Mouse (Mus musculus) CD8-positive naive resting alpha-beta T cell, adult 2 months (primary cell): ENCODE results near the gene Gas2l2.

Experiments used
- DNase-seq, 2 experiments: peaks; one replicate each; pipeline ENCODE4 v3.0.0; 2022; ENCODE audit warnings: low read depth in 2 of 2, low spot score in 2 of 2

The Gas2l2 gene

DNA sequence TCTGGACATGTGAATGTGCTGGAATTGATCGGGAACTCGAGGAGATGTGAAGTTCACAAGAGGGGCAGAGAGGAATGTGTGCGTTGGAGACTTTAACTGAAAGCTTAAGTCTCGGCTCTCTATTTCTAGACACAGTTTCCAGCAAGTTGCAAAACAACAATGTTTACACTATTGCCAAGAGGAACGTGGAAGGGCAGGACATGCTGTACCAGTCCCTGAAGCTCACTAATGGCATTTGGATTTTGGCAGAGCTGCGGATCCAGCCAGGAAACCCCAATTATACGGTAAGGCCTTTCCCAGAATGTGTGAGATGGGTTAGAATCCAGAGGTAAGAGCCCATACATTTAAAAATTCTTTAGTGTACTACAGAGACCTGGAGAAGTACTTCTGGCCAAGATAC lies 31.6 kb downstream of the Gas2l2 start:
- no peak for DNase-seq

DNA sequence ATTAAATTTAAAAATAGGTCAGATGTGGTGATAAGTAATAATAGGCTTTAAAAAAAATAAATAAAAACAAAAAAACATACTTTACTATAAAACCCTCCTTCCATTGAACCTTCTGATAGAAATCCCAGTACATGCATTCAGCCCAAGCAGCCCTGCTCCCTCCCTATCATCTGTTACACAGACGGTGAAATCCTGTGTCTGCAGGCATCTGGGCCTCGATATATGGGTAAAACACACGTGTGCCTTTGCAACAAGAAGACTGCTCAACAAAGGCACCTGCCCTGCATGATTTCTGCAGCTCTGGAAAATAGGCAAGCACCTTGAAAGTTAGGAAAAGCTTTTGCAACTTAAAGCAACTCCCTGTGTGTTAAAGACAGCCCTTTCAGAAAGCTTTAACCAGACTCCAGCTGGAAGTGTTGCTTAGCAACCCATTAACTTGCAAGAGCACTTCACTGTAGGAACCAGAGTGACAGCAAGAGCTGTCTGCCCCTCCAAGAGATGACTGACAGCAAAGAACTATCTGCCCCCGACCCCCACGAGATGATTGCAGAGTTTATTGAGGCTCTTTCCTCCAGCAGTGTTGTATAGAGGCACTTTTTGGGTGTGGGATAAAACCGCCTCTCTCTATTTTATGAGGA lies 34.3 kb downstream of the Gas2l2 start:
- no peak for DNase-seq

DNA sequence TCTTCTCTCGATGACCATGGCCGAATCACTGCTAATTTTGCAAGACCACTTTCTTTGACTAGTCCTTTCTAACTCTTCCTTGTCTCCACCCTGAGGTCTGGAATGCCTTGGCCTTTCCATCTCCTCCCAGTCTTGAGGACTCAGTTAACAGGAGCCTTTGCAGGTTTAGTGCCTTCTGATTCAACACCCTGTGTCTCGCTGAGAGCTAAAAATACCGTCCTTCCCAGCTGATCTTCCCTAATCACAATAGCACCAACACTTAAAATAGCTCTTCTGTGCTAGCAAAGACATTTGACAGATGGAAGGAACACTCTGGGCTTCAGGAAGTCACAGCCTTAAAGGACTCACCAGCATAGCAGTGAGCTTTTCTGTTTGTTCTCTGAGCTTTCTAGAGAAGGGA lies 36.2 kb downstream of the Gas2l2 start:
- no peak for DNase-seq

DNA sequence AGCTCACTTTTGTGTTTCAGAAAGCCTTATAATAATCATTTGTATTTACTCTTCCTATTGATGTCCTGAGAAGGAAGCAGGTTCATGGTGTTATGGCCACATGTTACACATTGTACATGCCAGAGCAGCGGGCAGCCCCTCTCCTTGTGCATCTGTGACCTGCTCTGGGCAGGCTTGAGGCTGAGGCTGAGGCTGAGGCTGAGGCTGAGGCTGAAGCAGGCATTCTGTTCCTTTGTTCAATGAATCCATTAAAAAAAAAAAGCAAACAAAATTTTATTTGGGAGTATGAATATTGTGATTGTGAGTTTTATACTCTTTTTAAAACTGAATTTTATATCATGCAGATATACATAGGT lies 45.7 kb downstream of the Gas2l2 start:
- DNase-seq: no peak

DNA sequence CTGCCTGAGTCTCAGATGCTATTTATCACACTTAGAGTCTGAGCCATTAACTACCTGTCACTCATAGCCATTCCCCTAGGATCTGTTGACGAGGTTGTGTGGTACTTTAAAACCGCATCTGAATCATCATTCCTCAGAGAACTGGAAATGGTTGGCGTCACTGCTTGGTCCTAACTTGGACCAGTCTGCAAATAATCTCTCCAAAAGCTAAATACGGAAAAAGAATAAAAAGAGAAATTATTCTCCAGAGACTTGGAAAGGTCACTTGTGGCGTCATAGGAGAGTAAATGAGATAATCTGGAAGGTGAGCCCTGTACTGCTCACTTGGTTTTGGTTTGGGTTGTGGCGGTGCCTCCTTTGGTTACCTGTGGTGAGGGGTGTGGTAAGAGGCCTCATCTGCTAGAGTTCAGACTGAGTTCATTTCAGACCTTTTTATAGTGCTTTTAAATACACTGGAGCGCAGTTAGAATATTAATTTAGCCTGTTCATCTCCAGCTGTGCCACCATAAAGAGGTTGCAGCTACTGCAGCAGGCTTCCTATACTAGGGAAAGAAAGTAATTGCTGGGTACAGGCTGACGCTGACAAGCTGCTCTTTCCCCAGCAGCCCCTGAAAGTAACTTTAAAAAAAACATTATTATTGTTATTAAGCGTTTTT lies 46.3 kb downstream of the Gas2l2 start:
- DNase-seq: no peak

DNA sequence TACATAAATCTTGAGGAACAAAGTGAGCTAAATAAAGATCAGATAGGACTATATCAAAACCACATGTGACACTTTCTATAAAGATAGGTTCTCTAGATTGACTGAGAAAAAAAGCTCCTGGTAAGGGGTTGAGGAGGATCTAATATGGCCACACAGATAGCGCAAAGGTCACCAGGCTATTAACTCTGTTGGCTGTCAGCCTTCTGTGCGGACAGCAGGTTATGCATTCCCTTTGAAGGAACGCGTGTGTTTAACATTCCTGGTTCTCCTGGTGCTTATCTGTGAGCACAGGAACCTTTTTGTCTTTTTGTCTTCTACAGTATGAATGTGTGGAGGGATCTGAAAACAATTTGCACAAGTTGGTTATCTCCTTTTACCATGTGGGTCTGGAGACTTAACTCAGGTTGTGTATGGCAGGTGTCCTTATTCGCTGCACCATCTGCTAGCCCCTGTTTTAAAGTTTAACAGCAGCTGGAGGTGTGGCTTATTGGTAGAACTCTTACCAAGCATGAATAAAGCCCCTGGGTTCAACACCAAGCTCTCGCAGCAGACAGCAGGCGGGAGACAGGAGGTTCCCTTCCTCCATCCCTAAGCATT lies 49.4 kb downstream of the Gas2l2 start:
- no peak for DNase-seq
